Mouse (Mus musculus) hematopoietic stem cell, adult 5-6 weeks (primary cell): ENCODE data around the gene Zfp316. TPM values are rescaled to one million over a fixed set of nuclear protein-coding genes. Genes with fewer than 3 reads are reported as not detected.

ENCODE experiments used
- ATAC-seq, 2 experiments: fragments of 125-278 bp in 1 of 2; replicated peaks in 1 of 2; 2 replicates each; pipeline ENCODE4 v1.8.0; 2016 to 2017; ENCODE audit warnings: inconsistent platforms in 2 of 2, mild to moderate bottlenecking in 2 of 2, moderate number of reproducible peaks in 2 of 2, low read depth in 1 of 2, moderate TSS enrichment in 1 of 2; ENCODE audit not compliant: low FRiP score in 2 of 2, poor library complexity in 2 of 2, severe bottlenecking in 2 of 2, insufficient read depth in 1 of 2, low TSS enrichment in 1 of 2
- total RNA-seq: library from RNA; stranded (forward); fragments of 172-1452, 232-1000 nt; gene quantifications from 2 replicates; pipeline ENCODE4 v1.2.3, GENCODE M21; 2017

The Zfp316 gene
- total RNA-seq, result 5.4 and 8.0 TPM in 2 replicates

DNA sequence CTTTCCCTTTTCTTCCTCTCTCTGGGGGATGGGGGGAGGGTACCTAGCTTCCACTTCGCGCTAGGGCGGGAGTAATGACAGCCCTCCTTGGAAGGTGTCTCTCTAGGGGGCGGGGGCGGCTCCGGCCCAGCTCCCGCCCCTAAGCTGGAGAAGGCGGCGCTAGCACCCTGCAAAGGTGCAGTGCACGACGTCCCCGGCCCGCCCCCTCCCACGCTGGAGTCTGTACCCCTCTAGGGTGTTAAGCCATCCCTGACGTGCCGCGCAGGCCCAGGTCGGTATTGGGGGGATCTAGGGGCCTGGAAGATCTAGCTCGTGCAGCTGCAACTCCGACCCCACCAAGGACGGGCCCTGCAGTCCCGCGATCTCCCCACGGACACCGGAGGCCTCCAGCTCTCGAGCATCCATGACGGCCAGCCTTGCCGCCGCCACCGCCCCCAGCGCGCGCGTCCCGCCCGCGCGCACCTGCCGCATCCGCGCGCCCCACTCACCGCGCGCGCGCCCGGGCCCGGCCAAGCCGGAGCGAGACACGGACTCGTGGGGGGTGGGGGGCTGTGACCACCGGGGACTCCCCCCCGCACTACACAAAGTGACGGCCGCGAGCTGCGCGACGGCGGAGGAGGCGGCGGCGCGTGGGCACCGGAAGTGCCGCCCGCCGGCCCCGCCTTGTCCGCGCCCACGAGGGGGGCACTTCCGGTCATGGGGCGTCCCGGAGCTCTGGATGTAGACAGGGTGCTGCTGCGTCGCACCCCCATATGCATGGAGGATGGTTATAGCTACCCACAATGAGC lies at the start of gene Zfp316:
TSS of gene Zfp316 (minus strand) at position 660 of the 788 bp plus-strand sequence.
- peak; percentile 36 to 39; a peak in 3 of 4 replicates for ATAC-seq

DNA sequence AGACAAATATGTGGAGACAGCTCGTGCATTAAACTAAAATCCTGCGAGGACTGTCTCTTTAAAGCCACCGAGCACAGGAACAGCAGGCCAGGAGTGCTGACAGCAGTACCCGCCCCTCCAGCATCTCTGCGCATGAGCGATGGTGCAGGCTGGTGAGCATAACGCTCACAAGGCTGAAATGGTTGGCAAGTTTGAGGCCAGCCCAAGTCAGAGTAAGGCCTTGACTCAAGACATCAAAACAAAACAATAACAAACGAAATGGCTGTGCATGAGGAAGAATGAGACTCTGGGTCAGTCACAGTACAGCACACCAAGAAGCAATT lies 47.4 kb upstream of the Zfp316 start:
- no peak for ATAC-seq

GRCm38 (mm10) chr5:143316605-143317287 lies 46.9 kb upstream of the Zfp316 start:
- no peak for ATAC-seq

DNA sequence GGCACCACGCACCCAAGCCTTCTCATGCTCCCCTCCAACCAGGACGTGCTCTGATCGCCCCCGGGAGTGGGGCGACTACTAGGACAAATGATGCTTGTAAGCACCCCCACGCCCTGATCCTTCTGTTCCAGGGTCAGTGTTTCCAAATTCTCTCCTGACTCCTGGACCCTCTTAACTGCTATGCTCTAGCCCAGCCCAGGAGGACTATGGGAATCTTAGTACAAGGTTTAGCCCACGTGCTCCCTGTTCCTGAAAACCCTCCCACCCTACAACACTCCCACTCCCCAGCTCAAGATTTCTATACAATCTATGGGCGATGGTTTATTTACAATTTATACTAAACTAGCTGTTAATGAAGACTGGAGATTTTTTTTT lies 45.7 kb upstream of the Zfp316 start:
- no peak for ATAC-seq

DNA sequence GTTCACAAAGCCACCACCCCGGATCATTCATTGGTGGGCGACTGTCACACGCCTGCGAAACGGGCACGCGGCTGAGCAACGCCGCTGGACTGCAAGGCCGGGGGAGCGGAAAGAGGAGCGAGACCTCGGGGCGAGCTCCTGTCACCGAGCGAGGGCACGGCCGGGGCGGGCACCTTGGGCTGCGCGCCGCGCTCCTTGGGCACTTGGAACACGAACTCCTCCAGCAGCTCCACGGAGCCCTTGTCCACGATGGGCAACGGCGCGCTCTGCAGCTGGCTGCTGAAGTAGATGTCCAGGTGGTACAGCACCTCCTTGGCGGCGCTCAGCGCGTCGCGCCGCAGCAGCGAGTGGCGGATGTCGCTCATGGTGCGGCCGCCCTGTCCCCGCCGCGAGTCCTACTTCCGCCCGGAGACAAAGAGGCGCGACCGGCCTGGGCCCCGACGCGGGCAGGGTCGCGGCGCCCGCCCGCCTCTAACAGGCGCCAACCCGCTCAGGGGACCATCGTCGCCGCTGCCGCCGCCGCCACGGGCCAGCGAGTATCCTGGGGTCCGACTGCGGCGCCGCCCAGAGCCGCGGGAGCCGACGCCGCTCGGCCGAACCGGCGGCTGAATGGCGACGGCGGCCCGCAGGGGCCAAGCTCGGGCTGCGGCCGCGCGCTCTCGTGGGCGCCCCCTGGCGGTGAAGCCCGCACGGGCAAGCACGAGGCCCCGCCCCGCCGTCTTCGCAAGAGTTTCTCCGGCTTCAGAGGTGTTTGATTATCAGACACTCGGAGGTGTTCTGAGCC lies 45.1 kb upstream of the Zfp316 start, which contains the start of gene E130309D02Rik:
TSS of gene E130309D02Rik (minus strand) at position 631 of the 784 bp plus-strand sequence.
- peak; percentile 43 to 58; a peak in 3 of 4 replicates for ATAC-seq

DNA sequence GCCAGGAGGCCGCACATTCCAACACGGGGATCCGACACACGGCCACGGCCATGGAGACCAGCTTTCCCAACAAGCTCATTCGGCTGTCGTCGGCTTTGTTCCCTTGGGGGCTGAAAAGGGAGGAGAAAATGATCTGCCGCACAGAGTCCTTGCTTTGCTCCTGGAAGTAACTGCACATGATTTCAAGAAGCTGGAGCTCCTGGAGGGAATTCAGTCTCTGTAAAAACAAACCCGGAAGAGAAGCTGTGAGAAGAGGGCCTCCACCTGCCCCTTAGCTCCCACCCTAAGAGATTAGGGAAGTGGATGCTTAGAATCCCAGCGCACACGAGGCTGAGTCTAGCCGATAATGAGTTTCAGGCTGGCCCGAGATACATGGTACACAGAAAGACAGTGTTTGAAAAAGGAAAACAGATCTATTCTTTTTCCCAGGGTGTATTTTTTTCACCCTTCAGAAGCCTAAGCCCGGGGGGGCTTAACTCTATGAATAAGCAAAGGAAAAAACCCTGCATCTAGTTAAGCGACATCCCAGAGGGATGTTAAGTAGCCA lies 44.4 kb upstream of the Zfp316 start:
- 0 out of 4 replicates have a peak, but pooled peaks of 1 of the 2 experiments have one; percentile 28 for ATAC-seq

- peak; percentile 42 to 59; a peak in 2 of 4 replicates for ATAC-seq
These were observed 42.1 kb upstream of the Zfp316 start for GRCm38 (mm10) chr5:143311886-143312285.

- no peak for ATAC-seq
These were observed 40.1 kb upstream of the Zfp316 start for GRCm38 (mm10) chr5:143309916-143310315.

GRCm38 (mm10) chr5:143308825-143309224 lies 39.0 kb upstream of the Zfp316 start:
- ATAC-seq, result no peak

DNA sequence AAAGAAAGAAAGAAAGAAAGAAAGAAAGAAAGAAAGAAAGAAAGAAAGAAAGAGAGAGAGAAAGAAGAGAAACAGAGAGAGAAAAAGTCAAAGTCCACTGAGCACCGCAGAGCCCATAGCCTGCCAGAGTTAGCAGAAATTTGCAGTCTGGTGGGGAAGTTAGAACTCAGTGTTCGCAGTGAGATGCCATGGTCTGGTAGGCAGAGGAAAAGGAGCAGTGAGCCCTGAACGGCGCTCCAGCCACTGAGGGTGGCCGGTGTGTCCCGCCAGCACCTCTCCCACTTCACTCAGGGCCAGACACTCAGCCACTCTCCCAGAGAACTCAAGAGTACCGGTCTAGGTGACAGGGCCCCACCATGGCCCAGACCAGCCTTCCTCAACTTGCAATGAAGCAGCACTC lies 34.4 kb upstream of the Zfp316 start:
- no peak for ATAC-seq

DNA sequence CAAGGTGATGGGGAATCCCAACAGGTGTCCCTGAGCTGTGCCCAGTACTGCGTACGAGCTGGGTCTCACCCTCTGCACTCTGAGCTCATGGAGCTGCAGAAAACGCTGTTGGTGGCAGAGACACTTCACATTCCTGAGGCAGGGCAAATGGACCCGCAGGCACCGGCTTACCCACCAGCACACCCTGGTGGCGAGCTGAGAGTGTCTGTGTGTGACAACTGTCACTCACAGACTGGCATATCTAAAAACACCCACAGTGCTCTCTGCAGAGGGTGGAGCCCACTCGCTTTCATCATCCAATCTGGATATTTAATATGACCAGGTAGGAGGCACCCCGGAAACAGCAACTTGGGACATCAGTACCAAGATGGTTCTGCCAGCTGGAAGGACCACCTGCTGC lies 31.5 kb upstream of the Zfp316 start:
- no peak for ATAC-seq

DNA sequence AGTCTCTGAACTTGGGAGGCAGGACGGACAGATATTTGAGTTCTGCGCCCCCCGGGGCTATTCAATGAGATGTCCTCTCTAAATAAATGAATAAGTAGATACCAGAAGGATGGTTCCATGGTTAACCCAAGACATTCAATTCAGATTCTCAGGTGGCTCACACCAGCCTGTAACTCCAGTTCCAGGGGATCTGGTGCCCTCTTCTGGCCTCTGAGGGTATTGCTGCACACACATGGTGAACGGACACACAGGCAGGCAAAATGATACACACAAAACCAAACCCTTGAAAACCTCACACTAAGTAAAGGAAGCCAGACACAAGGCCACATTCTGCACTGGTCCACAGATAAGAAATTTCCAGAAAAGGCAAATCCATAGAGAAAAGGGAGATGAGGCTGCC lies 29.9 kb upstream of the Zfp316 start:
- no peak for ATAC-seq

DNA sequence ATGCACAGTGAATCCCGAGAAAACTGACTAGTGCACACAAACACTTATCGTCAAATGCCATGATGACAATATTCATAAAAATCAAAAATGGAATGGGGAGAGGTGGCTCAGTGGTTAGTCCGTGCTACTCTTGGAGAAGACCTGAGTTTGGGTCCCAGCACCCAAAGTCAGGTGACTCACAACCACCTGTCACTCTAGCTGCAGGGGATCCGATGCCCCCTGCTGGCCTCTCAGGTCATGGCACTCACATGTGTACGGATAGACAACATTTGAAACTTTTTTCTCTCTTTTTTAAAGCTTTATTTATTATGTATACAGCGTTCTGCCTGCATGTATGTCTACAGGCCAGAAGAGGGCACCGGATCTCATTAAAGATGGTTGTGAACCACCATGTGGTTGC lies 28.6 kb upstream of the Zfp316 start:
- ATAC-seq, result no peak

GRCm38 (mm10) chr5:143297986-143298385 lies 28.2 kb upstream of the Zfp316 start:
- ATAC-seq, result no peak

GRCm38 (mm10) chr5:143295330-143295729 lies 25.5 kb upstream of the Zfp316 start:
- no peak for ATAC-seq

GRCm38 (mm10) chr5:143294862-143295261 lies 25.0 kb upstream of the Zfp316 start:
- no peak for ATAC-seq

DNA sequence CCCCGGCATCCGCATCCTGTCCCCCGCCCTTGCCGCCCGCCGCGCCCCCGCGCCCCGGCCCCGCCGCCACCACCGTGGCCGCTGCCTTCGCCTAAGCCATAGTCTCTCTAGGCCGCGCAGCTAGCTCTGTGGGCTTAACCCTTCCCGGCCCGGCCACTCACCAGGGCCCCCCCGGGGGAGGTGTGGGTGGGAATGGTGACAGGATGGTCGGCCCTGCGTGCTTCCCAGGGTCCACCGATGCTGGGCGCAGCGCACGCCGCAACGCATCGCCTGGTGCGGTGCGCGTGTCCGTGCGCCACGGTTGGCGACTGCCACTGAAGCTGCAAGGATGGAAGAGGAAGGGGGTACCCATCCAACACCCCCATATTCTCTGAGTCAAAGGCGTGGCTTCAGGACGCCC lies 23.6 kb upstream of the Zfp316 start, which contains the start of gene Zfp853:
TSS of gene Zfp853 (minus strand) at position 220 of the 400 bp plus-strand sequence.
- ATAC-seq, result no peak

DNA sequence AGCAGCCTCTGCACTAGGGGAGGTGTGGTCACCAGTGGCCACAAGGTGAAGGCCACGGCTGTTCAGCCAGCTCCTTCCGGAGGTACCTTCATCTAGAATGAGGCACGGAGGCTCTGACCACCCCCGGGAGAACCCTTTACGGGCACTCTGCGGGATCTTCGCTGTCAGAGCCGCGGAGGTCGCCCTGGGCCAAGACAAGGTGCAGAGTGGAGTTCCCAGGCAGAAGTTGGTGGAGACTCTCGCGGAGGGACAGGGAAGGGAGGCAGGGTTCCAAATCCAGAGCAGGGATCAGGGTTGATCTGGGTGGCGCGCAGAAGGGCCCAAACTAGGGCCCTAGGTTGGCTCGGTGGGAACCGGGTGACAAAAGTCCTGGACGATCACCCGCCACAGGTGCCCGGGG lies 23.1 kb upstream of the Zfp316 start:
- no peak for ATAC-seq
